Mouse (Mus musculus): ENCODE results near the gene Wdr34.

The Wdr34 gene

GRCm38 (mm10) chr2:30032244-30032846 is 16.3 kb downstream of the Wdr34 start:
- no peak for DNase-seq (ENCODE audit: low read depth, low spot score)

- DNase-seq (ENCODE audit: low read depth, low spot score) = no peak
Measured at GRCm38 (mm10) chr2:30026997-30027396, 21.7 kb downstream of the Wdr34 start.

GRCm38 (mm10) chr2:30025454-30025853 is 23.2 kb downstream of the Wdr34 start:
- DNase-seq (ENCODE audit: low read depth, low spot score) = no peak

- DNase-seq (ENCODE audit: low read depth, low spot score) = no peak
Measured at GRCm38 (mm10) chr2:30014326-30014966, 34.2 kb downstream of the Wdr34 start.

GRCm38 (mm10) chr2:30010840-30011281 is 37.8 kb downstream of the Wdr34 start:
- DNase-seq (ENCODE audit: low read depth, low spot score) = no peak

GRCm38 (mm10) chr2:30009101-30009500 is 39.6 kb downstream of the Wdr34 start:
- no peak for DNase-seq (ENCODE audit: low read depth, low spot score)

GRCm38 (mm10) chr2:29991962-29992361 is 56.7 kb downstream of the Wdr34 start:
- no peak for DNase-seq (ENCODE audit: low read depth, low spot score)

All from CD4-positive helper T cell, adult 2 months (primary cell).